Mouse (Mus musculus) forelimb bud, embryonic 11.5 days (tissue): ENCODE results near the gene Casp9.

Experiments
- DNase-seq: peaks from one replicate; pipeline ENCODE4 v3.0.0-alpha.2; 2012; ENCODE audit warnings: low read depth, low spot score

Casp9 gene

GRCm38 (mm10) chr4:141781201-141781985 lies 12.0 kb upstream of the Casp9 start:
- no peak for DNase-seq

GRCm38 (mm10) chr4:141784835-141785234 lies 8.6 kb upstream of the Casp9 start:
- DNase-seq: no peak

GRCm38 (mm10) chr4:141786141-141786540 lies 7.3 kb upstream of the Casp9 start:
- DNase-seq: no peak

GRCm38 (mm10) chr4:141787046-141787445 lies 6.4 kb upstream of the Casp9 start:
- no peak for DNase-seq

GRCm38 (mm10) chr4:141787462-141787861 lies 6.0 kb upstream of the Casp9 start:
- DNase-seq: no peak

- no peak for DNase-seq
Measured at GRCm38 (mm10) chr4:141789564-141790218, 3.7 kb upstream of the Casp9 start.

- DNase-seq: peak; percentile 99
Measured at GRCm38 (mm10) chr4:141790524-141790990, 2.9 kb upstream of the Casp9 start, which contains the start of gene Dnajc16. Gene Dnajc16, minus strand, starts transcription at chr4:141790931.

GRCm38 (mm10) chr4:141791486-141791885 lies 1.9 kb upstream of the Casp9 start:
- DNase-seq: no peak

GRCm38 (mm10) chr4:141791951-141792350 lies 1.5 kb upstream of the Casp9 start:
- no peak for DNase-seq

GRCm38 (mm10) chr4:141792554-141793281 lies 694 bp upstream of the Casp9 start:
- DNase-seq: no peak

GRCm38 (mm10) chr4:141794152-141794535 lies 732 bp downstream of the Casp9 start:
- DNase-seq: no peak

GRCm38 (mm10) chr4:141796356-141796755 lies 2.9 kb downstream of the Casp9 start:
- DNase-seq: no peak

GRCm38 (mm10) chr4:141796954-141797353 lies 3.5 kb downstream of the Casp9 start:
- no peak for DNase-seq

- DNase-seq: no peak
Measured at GRCm38 (mm10) chr4:141797545-141797944, 4.1 kb downstream of the Casp9 start.

- DNase-seq: no peak
Measured at GRCm38 (mm10) chr4:141804105-141804504, 10.7 kb downstream of the Casp9 start.

- no peak for DNase-seq
Measured at GRCm38 (mm10) chr4:141805886-141806285, 12.5 kb downstream of the Casp9 start.

- peak; percentile 51 for DNase-seq
Measured at GRCm38 (mm10) chr4:141809850-141810464, 16.5 kb downstream of the Casp9 start.

- DNase-seq: no peak
Measured at GRCm38 (mm10) chr4:141810975-141811374, 17.6 kb downstream of the Casp9 start.

- no peak for DNase-seq
Measured at GRCm38 (mm10) chr4:141811375-141811774, 18.0 kb downstream of the Casp9 start.

- no peak for DNase-seq
Measured at GRCm38 (mm10) chr4:141816267-141816666, 22.9 kb downstream of the Casp9 start.

GRCm38 (mm10) chr4:141816776-141817655 lies 23.6 kb downstream of the Casp9 start:
- DNase-seq: no peak
